Mouse (Mus musculus) thymus, postnatal 10 days (tissue): Measurements from ENCODE around the gene Mast1.

Experiments used
- DNase-seq, 2 experiments: peaks; one replicate each; pipeline ENCODE4 v3.0.0; 2021; ENCODE audit warnings: low spot score in 2 of 2

Mast1 gene

DNA sequence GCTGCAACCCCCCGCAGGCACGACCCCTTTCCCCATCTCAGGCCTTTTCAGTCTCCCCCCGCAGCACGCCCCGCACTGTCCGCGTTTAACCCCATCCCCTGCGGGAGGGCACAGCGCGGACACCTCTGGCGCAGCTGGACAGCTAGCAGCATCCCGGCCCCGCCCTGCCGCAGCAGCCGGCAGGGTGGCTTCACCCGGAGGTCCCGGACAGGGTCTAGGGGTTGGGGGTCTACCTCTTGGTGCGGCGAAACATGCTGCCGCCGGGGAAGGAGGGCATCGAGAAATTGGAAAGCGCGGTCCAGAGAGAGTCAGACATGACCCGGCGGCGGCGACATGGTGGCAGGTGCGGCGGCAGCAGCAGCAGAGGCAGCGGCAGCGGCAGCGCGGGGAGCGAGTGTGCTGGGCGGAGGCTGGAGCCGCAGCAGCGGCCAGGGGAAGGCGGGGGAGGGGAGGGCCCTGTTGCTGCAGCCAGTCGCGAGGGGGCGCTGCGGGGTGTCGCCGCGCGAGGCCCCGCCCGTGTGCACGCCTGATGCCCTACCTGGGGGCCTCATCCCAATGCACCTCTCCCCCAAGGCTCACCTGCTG, at the start of gene Mast1:
Gene Mast1 (minus strand): TSS at position 398 of the 585 bp plus-strand sequence.
- peak in 1 of 2 experiments; percentile 58 for DNase-seq

DNA sequence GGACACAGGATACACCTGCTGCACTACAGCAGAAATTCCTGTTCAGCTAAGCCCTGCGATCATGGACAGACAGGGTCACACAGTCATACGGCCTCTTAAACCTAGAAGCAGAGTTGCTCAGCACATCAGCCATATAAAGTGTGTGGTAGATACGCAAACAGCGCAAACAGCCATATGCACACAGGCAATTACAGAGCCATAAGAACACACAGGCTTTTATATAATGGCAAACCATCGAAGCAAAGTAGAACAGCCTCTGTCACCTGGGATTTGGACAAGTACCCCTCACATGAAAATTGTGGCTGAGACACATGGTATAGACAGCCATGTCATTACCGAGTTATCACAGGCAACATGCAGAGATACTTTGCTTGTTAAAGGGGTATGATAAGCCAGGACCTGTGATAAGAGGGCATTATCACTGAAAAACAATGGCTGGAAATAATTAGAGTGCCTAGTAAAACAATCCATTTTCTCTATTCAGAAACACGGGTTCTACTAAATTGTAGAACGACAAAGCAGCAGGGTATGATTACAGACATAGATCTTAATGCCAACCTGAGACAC, 49.3 kb upstream of the Mast1 start:
- no peak for DNase-seq

DNA sequence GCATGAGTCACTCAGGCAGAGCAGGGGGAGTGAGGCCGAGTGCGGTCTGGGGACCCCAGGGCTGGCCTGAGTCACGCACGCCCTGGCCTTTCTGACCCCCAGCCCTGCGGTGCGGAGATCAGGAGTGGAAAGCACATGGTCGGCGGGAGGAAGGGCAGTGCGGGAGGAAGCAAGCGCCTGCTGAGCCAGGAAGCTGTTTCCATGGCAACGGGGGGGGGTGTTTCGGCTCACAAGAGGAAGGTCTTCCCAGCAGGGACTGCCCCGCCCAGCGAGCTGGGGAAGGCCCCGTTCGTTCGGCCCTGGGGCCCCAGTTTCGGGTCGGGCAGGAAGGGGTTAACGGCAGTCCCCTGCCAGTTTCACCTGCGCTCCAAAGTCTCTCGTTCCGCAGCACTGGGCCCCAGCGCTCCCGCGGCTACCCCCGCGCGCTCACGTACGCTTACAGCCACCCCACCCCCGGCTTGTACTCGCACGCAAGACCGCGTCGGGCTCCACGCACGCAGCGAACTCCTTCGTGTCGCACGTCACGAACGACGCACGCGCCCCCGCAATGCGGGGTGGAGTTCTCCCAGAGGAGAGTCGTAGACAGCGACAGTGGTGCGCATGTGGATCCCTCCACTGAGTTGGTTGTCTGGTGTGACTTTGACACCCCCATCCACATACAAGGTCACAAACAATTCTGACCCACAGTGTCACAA, 48.7 kb upstream of the Mast1 start:
- peak; percentile 87 to 91 for DNase-seq

DNA sequence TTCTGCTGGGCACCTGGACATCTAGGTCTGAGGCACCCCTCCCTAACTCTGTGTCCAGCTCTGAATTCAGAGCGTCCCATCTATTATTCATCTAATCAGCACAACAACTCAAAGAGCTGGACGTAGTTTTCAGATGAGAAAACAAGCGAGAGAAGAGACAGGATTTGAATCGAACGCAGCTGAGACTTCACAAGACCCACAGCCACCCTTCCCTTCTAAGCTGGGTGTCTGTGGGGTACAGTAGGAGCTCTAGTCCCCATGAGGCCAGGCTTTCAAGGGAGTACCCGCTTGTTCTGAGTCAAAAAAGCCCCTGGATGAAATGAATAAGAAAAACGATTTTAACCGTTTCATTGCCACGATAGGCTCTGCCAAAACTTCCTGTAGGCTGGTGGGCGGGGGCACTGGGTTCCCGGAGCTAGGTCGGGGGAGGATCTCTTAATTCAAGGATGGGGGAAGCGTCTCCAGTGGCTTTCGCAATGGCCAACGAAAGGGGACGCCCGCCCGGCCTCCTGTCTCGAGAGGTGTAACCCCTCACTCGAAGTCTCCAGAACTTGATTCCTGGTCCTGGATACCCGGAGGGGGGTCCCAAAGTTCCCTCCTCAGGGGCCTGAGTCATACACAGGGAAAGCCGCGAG, 48.0 kb upstream of the Mast1 start:
- peak in 1 of 2 experiments; percentile 26 for DNase-seq

DNA sequence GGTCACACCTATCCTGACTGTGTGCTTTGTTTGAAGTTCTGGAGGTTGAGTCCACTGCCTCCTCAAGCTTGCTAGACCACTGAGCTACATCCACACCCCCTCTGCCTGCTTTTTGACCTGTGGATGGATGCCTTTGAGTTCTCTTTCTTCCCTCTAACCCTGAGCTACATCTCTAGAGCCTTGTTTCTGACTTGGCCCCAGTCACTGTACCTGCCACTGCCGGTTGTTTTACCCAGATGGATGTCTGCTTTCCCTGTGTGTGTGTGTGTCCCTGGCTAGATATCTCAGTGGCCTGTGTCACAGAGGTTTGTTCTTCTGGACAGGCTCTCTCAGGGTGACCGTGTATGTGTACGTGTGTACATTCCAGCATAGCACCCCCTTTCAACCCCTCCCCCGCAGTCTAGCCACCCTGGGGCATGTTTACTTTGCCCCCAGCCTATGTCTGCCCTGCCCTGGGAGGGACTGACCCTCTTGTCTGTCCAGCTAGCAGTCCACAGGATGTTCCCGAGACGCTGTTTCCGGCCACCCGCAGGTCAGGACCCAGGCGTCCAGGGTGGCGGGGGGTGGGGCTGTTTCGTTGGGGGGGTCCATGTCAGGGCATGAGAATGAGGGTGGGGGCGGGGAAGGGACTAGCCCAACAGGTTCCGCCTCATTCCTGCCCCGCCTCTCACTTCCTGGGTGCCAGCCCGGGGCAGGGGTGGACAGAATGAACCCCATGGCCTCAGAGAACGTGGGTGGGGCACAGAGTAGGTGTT, 47.3 kb upstream of the Mast1 start:
- no peak for DNase-seq

DNA sequence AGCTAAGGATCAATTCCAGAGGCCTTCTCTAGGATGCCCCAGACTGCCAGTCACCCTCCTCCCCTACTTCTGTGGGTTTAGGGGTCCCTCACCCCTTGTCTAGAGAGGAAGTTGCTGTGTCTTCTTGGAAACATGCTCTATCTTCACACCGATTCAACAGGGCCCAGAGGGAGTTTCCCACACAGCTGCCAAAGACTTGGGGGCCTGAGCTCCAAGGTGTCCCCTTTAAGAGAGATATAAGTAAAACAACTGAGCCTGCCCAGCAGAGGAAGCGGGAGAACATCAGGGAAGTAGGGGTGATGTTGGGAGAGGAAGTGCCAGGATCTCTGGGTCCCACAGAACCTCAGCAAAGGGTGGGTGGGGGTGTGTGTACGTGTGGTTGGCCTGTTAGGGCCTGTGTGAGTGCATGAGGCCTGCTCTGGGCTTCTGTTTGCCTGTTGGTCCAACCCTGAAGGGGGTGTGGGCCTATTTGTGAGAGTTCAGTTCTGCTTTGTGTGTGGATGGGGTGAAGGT, 45.4 kb upstream of the Mast1 start:
- DNase-seq: no peak

DNA sequence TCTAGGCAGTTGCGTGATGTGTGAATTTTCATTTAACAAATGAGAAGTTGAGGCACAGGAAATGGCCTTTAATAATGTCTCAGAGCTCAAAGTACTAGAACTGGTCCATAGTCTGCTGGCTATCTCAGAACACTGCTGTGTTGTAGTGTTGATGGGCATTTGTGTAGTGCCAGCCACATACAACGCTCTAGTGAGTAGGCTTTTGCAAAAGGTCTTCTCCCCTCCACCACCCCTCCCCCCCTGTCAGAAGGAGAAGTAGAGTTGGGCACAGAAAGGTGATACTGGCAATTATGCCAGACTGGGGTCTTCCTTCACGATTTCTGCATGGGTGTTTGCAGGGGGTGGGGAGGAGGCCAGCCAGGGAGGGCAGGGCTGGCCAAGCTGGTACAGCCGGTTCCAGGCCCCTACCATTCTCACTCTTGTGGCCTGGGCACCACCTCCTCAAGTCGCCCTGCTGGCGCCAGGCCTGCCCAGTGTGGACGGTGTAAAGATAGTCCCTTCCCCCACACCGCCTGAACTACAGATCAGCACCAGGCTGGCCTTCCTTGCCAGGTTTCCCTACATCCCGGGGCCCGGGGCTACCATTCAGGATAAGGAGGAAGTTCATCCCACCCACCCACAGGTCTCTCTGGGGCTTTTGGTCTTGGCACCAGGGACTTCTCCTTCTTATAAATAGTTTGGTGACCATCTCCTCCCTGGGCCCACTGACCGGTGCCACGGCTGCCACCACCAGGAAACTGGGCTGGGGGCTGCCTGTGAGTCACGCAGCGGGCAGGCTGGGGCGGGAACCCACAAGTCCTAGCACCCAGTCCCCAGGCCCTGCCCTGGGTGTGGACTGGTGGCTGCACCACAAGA, 44.7 kb upstream of the Mast1 start:
- DNase-seq: no peak

DNA sequence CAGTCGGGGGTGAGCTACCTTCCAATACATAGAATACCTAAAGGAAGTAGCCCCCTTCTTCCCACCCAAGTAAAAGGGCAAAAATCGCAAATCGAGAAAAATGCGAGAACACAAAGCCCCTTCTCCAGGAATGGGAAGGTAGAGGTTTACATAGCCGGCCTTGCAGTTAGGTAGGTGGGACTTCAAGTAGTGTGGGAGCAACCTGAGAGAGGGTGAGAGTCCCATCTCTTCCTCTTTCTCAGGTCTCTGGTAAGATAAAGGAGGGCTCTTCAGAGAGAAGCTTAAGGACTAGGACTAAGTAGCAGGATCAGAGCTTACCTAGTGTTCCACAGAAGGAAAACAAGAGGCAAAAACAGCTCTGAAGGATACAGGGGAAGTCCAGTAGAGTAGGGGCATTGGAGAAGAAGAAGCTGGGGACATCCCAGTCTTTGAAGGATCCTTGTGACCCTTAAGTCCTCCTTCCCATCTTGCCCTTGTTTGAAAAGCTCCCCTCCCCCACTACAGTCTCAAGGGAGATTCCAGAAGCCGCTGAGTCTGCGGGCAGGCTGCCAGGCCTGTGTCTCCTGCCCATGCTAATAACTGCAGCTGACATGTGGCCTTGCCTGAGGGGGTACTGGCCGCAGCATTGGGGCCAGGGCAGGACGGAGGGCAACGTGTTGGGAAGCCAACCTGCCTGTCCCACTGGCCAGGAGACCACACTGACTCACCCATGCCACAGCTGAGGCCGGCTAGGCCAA, 43.6 kb upstream of the Mast1 start:
- no peak for DNase-seq

DNA sequence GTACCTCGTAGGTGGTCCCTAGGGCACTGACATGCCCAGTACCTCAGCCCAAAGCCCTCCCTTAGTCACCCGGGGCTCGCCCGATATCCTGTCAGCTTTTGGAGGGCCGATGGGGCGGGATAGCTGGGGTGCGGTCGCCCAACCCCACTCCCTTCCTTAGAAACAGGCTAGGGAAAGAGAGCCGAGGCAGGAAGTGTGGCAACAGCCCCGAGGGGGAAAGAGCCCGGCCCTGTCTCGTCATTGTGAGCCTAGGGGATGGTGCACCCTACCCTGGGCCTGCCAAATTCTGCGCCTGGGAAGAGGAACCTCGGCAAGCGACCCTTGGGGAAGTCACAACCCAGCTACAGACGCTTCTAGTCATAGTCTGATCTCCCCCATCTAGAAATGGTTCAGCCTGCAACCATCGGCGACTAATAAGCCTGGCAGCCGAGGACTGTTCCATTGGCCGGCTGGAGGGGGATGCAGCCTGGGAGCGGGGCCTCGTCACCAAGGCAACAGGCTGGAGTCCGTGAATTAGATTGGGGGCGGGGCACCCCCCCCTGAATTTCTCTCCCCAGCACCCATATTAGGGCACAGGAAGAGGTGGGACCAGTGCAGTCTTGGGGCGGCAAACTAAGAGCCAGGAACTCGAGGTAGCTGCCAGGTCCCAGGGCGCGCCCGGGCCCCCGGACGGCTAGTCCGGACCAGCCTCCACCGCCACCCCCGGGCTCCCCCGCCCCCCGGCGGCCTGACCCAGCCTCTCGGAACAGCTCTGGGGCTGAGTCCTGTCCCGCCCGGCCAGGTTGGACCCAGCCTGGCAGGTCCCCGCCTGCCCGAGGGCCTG, 42.7 kb upstream of the Mast1 start:
- DNase-seq: peak; percentile 66 to 69

DNA sequence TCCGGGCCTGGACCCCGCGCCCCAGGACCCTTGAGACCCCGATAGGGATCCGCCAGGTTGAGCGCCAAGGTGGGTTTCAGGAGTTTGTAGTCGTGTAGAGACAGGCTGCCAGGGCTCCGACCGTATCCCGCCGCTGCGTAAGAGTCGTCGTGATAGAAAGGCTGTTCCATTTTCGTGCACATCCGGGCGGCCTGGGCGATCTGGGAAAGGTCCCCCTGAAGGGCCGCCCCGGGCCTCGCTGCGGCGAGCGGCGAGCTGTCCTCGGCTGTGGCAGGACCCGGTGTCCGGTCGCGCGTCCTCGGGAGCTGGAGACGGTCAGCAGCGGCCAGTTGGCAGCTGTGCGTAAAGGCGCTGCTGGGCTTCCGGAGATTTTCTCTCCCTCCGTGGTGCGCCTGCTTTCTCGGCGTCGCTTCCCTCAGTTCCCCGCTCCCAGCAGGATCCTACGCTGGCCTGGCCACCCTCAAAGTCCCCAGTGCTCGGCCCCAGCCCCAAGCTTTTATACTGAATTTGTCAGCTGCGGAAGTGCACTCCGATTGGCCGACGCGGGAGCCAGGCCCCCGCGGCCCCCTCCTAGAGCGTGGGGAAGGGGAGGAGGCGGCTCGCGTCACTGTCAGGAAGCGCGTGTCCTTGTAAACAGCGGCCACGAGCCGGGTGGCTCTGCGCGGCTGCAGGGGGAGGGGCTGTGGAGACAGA, 41.2 kb upstream of the Mast1 start, which contains the start of gene Junb:
Gene Junb (minus strand): TSS at position 471 of the 693 bp plus-strand sequence.
- peak; percentile 91 to 92 for DNase-seq

DNA sequence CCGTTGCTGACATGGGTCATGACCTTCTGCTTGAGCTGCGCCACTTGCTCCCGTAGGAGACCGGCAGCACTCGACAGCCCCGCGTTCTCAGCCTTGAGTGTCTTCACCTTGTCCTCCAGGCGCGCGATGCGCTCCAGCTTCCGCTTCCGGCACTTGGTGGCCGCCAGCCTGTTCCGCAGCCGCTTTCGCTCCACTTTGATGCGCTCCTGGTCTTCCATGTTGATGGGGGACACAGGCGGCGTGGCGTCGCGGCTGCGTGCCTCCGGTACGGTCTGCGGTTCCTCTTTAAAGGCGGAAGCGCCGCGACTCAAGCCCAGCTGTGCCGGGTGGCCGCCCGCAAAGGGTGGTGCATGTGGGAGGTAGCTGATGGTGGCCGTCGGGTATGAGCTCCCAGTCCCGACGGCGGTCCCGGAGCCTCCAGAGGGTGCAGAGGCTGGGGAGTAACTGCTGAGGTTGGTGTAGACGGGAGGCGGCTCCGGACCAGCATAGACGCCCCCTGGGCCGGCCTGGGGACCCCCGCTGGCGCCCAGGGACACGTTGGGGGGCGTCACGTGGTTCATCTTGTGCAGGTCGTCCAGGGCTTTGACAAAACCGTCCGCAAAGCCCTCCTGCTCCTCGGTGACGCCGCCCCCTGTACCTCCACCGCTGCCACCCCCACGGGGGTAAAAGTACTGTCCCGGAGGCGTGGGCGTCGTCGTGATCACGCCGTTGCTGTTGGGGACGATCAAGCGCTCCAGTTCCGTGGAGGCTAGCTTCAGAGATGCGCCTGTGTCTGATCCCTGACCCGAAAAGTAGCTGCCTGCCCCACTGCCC, 40.5 kb upstream of the Mast1 start:
- peak; percentile 75 to 78 for DNase-seq

DNA sequence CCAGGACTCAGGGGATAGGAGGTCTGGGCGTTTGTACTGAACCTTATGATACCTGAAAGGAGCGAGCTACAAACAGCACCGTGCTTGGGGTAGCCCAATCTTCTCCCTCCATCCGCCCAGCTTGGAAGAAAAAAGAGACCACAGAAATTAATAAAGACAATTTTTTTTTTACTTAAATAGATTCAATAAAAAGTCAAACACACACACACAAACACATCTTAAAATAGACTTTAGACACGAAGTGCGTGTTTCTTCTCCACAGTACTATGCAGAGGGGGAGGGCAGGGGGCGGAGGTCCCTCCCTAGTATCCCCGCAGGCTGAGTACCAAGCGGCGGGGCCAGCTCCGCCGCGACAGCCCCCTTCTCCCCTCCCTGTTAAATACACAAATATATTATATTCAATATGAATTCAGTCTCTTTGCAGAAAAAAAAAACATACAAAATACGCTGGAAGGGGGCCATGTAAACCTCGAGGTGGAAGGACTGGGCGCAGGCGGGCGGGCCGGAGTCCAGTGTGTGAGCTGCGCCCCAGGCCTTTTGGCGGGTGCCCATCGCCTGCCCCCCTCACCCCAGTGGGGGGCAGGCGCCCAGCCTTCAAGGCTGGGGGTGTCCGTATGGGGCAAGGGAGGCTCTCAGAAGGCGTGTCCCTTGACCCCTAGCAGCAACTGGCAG, 39.7 kb upstream of the Mast1 start:
- no peak for DNase-seq

DNA sequence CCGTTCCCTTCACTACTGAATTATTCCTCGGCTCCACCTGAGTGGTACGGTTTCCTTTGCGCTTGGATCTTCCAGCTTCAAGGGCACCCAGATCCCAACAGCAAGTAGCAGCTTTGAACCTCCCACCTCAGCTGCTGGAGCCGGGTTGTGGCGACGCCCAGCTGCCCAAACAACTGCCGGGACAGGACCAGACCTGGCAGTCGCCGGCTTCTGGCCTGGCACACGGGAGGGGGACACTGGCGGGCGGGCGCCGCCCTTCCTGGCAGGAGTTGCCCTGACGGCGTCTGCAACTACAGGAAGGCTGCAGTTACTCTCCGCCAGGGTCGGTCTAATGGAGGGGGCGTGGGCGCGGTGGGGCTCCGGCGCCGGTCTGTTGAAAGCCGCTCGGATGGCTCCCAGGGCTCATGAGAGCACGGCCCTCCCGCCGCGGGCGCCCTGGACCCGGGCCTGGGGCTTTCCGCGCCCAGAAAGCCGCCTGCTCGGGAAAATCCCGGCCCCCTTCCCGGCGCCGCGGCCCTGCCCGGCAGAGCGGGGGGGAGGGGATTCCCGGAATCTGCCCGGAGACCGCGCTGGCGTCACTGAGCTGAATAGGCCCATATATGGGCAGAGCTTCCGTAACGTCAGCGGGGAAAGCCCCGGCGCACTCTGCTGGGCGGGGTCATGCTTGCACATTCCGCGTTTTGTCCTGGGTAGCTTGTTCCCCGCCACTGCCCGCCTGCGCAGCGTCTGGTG, 39.0 kb upstream of the Mast1 start:
- peak; percentile 90 to 92 for DNase-seq

DNA sequence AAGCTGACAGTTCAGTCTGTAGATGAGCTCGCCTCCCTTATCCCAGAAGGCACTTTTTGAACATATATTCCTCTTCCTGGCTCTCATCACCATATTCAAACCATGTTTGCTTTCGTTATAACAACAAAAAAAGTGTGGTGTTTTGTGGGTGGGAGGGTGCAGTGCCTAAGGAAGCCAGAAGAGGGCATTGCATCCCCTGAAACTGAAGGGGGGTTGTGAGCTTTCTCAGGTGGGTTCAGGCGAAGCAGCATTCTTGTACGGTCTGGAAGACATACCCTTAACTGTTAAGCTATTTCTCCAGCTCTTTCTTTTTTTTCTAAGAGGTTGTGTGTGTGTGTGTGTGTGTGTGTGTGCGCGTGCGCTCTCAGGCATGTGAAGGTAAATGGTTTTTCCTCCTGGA, 38.3 kb upstream of the Mast1 start:
- DNase-seq: peak; percentile 77 to 84

DNA sequence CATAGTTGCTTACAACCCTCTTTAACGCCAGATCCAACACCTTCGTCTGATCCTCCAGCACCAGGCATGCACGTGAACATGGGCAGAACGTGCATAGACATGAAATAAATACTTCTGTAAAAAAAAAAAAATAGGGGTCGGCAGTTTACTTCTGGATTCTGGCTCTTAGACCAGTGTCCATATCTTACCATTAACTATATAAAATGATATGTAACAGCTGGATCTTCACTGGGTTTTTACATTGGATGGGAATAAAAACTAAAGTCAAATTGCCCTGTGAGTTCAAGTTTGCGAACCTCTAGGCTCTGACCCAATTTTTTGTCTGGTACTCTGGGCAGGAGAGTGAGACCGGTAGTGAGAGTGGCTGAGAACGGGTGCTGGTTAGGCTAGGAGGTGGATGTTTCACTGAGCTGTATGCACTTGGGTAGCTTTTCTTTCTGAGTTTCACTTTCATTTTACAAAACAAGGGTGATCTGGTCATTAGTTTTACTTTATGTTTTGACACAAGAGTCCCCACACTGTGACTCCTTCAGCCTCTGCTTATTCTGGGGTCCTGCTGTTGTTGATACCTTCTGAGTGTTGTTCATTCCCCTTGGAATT, 37.5 kb upstream of the Mast1 start:
- no peak for DNase-seq
